Mouse (Mus musculus): ENCODE data around the gene Sorcs2. TPM values are rescaled to one million over a fixed set of nuclear protein-coding genes. Genes with fewer than 3 reads are reported as not detected.

Gene Sorcs2
- polyA plus RNA-seq, 1 experiment: 2.5 TPM

DNA sequence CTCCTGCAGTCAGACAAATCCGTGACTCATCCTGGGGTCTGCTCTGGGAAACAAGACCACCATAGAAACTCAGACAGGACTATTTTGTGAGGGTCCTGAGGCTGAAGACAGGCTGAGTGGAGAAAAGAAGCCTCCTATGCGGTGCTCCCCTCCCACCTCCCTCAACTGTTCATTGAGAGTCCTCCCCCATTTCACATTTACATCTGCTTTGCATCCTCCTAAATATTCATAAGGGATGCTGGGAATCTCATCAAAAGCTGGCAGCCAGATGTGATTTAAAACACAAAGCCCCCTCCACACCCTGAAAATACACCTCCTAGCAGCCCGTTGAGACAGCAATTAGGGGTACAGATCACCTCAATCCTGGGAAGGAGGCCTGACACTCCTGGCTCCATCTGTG is 58.7 kb downstream of the Sorcs2 start:
- Histone ChIP-seq H3K27ac (ENCODE audit: control insufficient read depth, insufficient read depth, low read depth, low read length, poor library complexity) (no peak overlapping the region), H3K4me1 (ENCODE audit: control insufficient read depth, insufficient read depth, low read length) (no peaks in the 10 kb centered on the region; the same call in 1 of the 2 replicates)
- 72% methylated on average over 3 of the region's 3 CpGs for WGBS

DNA sequence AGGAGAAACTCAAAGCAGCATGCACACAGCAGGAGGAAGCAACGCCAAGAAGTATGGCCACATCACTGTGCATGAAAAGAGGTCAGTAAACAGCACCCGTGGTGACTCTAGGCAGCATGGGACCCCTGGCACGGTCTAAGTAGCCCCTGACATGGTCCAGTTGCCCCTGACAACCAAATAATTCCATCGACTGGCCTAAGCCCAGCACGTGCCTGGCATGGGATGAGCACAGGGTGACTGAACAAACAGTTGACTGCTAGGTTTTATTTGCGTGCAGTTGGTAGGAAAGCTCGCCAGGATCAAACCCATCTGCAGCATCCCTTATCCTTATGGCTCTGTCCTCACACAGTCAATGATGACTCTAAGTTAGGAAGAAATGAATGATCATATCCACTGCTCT is 61.7 kb downstream of the Sorcs2 start:
- H3K4me1 ChIP-seq (ENCODE audit: control insufficient read depth, insufficient read depth, low read length): no peaks in the 10 kb centered on the region
- no peak overlapping the region for H3K4me3 ChIP-seq (replicated peaks; ENCODE audit: control insufficient read depth, low read depth, low read length)
- TF ChIP-seq POLR2A (IDR thresholded peaks at IDR 0.05; ENCODE audit: borderline replicate concordance, control insufficient read depth, low read depth, low read length) (no peak), CTCF (IDR thresholded peaks at IDR 0.05; ENCODE audit: control insufficient read depth, insufficient read depth, low read length) (no peak)
- 71% methylated on average over 7 of the region's 7 CpGs for WGBS
- no peak overlapping the region for H3K27ac ChIP-seq (ENCODE audit: control insufficient read depth, insufficient read depth, low read depth, low read length, poor library complexity)

More for the DNA sequence above, 58.7 kb downstream of the Sorcs2 start:
- no peak overlapping the region for H3K4me3 ChIP-seq (replicated peaks; ENCODE audit: control insufficient read depth, low read depth, low read length)
- no peak for TF ChIP-seq POLR2A (IDR thresholded peaks at IDR 0.05; ENCODE audit: borderline replicate concordance, control insufficient read depth, low read depth, low read length)
- no peak for TF ChIP-seq CTCF (IDR thresholded peaks at IDR 0.05; ENCODE audit: control insufficient read depth, insufficient read depth, low read length)

DNA sequence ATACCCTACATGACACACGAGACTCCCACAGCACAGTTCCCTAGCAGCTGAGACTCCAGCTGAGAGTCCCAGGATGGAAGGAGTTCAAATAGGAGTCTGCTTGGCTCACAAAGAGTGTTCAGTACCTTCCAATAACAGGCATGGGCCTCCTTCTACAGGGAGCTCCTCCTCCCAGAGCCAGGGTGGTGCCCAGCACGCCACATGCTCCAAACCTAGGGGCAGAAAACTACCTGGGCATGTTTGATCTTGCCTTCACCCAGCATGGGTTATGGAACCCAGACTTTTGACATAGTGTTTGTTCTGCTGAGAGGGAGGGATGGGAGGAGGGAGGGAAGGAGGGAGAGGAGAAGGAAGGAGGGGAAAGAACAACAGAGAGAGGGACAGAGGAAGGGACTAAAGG is 62.3 kb downstream of the Sorcs2 start:
- 62% methylated on average over 2 of the region's 2 CpGs for WGBS
- H3K27ac ChIP-seq (ENCODE audit: control insufficient read depth, insufficient read depth, low read depth, low read length, poor library complexity): no peak overlapping the region
- TF ChIP-seq CTCF (IDR thresholded peaks at IDR 0.05; ENCODE audit: control insufficient read depth, insufficient read depth, low read length): no peak
- no peak for TF ChIP-seq POLR2A (IDR thresholded peaks at IDR 0.05; ENCODE audit: borderline replicate concordance, control insufficient read depth, low read depth, low read length)
- H3K4me3 ChIP-seq (replicated peaks; ENCODE audit: control insufficient read depth, low read depth, low read length): no peak overlapping the region
- no peaks in the 10 kb centered on the region for H3K4me1 ChIP-seq (ENCODE audit: control insufficient read depth, insufficient read depth, low read length)

DNA sequence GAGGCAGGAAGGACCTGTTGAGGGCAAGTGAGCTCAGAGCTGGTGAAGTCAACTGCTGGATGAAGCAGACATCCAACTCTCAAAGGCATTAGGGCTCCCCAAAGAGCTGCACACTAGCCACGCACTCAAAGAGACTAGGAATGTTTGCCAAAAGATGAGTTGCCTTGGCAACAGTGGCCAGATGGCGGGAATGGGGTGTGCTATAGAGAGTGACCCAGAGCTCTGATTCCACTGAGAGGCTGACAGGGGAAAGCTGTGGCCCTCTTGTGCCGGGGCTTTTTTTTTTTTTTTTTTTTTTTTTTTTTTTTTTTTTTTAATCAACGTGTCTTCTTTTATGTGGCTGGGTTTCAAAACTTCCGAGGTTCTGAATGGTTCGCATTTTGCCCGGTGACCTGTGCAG is 63.7 kb downstream of the Sorcs2 start:
- no peaks in the 10 kb centered on the region for H3K4me1 ChIP-seq (ENCODE audit: control insufficient read depth, insufficient read depth, low read length)
- H3K4me3 ChIP-seq (replicated peaks; ENCODE audit: control insufficient read depth, low read depth, low read length): no peak overlapping the region
- 67% methylated on average over 7 of the region's 7 CpGs for WGBS
- H3K27ac ChIP-seq (ENCODE audit: control insufficient read depth, insufficient read depth, low read depth, low read length, poor library complexity): no peak overlapping the region
- TF ChIP-seq POLR2A (IDR thresholded peaks at IDR 0.05; ENCODE audit: borderline replicate concordance, control insufficient read depth, low read depth, low read length) (no peak), CTCF (IDR thresholded peaks at IDR 0.05; ENCODE audit: control insufficient read depth, insufficient read depth, low read length) (no peak)

DNA sequence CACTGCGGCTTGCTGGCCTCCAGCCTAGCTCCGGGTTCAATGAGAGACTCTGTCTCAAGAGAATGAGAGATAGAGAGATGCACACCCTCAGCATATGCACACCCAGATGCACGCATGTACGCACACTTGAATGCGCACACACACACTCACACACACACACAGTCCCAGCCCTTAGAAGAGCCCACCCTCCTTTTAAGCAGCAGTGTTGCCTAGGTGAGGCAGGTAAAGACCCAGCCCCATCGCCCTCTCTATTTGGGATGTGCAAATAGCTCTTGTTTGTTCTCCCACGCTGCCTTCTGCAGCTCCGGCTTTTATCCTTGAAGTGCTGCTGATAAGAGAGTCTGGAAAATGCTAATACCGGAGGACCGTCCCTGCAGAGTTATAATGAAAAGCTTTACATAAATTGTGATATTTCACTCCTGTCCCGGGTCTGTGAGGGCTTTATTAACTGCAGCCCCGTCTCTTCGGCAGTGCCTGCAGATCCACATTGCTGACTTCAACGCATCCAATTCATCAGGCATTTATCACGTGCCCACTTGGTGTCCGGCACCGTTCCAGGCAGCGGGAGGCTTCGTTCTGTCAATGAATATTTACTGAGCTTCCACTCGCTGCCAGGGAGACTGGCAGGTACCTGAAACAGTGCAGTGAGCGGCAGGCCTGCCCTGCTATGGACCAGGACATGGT is 67.3 kb downstream of the Sorcs2 start:
- no peaks in the 10 kb centered on the region for H3K4me1 ChIP-seq (ENCODE audit: control insufficient read depth, insufficient read depth, low read length)
- TF ChIP-seq POLR2A (IDR thresholded peaks at IDR 0.05; ENCODE audit: borderline replicate concordance, control insufficient read depth, low read depth, low read length): no peak
- no peak for TF ChIP-seq CTCF (IDR thresholded peaks at IDR 0.05; ENCODE audit: control insufficient read depth, insufficient read depth, low read length)
- no peak overlapping the region for H3K27ac ChIP-seq (ENCODE audit: control insufficient read depth, insufficient read depth, low read depth, low read length, poor library complexity)
- 86% methylated on average over 21 of the region's 21 CpGs for WGBS
- no peak overlapping the region for H3K4me3 ChIP-seq (replicated peaks; ENCODE audit: control insufficient read depth, low read depth, low read length)

DNA sequence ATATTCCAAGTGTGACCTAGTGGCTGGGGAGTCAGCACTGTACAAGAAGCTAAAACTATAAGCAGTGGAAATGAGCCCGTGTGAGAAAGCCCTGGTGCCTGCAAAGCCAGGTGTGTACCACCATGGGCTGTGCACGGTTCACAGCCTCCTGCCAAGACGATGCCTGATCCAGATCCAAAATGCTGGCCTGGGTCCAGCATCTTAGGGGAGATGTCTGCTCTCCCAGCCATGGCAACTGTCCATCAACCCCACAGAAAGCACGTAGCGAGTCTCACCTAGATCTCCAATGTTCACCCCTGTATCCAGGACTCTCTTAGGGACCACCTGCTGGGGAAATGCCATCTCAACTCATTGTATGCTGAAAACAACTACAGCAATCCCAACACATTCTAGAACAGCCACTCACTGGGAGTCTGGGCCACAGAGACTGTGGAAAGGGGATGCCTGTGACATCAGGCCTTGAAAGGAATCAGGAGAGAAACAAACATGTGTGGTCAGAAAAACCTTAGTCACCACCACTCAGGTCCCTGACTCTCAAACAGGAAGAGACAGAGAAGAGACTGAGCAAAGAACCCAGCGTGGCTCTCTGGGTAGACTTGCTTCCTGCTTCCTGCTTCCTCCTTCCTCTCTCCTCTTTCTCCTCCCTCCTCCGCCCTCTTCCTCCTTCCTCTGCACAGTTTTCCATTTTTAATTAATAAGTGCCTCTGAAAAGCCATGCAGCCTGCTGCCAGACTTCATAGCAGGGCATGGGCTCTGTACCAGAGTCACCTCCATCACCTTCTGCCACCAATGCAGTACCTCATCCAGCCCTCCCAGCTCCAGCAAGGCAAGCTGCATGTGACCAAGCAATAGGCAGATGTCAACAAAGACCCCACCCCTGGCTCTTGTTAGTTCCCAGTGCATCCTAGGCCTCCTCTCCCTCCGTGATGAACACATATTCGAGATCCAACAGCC is 71.6 kb downstream of the Sorcs2 start:
- Histone ChIP-seq H3K27ac (ENCODE audit: control insufficient read depth, insufficient read depth, low read depth, low read length, poor library complexity) (no peak overlapping the region), H3K4me1 (ENCODE audit: control insufficient read depth, insufficient read depth, low read length) (no peaks in the 10 kb centered on the region), H3K4me3 (replicated peaks; ENCODE audit: control insufficient read depth, low read depth, low read length) (no peak overlapping the region)
- 62% methylated on average over 9 of the region's 9 CpGs for WGBS
- TF ChIP-seq CTCF (IDR thresholded peaks at IDR 0.05; ENCODE audit: control insufficient read depth, insufficient read depth, low read length): no peak
- TF ChIP-seq POLR2A (IDR thresholded peaks at IDR 0.05; ENCODE audit: borderline replicate concordance, control insufficient read depth, low read depth, low read length): no peak

DNA sequence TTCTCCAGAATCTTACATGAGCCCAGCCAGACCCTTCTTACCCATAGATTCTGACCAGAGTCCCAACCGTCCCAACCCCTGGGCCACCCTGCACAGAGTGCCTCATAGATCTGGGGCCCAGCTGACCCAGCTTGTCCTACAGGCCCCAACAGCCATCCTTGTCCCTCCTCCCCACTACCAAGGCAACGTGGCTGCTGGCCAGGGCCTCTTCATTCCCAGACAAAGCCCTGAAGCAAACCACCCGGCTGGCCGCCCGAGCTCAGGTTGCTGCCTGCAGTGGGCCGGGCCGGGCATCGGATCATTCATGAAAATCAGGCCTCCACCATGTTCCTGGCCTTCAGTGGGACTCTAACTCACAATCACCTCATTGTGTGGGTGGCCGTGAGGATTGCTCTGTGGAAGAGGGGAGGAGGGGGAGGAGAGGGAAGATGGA is 73.8 kb downstream of the Sorcs2 start:
- 83% methylated on average over 9 of the region's 9 CpGs for WGBS
- H3K4me3 ChIP-seq (replicated peaks; ENCODE audit: control insufficient read depth, low read depth, low read length): no peak overlapping the region

DNA sequence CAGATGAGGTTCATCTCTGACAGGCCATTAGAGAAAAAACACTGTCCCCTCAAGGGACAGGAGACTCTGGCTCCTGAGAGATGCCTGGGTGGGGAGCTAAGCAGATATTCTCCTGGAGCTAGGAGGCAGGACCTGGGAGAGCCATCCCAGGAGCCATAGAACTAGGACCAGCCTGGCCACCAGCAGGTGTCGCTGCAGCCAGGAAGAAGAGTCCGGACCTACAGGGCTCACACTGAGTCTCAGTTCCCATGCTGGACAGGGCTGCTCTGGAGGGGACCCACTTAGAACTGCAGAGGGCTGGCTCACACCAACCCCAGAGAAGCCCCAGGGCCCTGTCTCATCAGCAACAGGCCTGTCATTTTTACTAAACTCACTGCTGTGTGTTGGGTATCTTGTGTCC is 74.4 kb downstream of the Sorcs2 start:
- no peaks in the 10 kb centered on the region for H3K4me1 ChIP-seq (ENCODE audit: control insufficient read depth, insufficient read depth, low read length)
- no peak overlapping the region for H3K4me3 ChIP-seq (replicated peaks; ENCODE audit: control insufficient read depth, low read depth, low read length)
- TF ChIP-seq CTCF (IDR thresholded peaks at IDR 0.05; ENCODE audit: control insufficient read depth, insufficient read depth, low read length): peak; percentile 86
- no peak for TF ChIP-seq POLR2A (IDR thresholded peaks at IDR 0.05; ENCODE audit: borderline replicate concordance, control insufficient read depth, low read depth, low read length)
- WGBS: 0% methylated on average over 2 of the region's 2 CpGs
- H3K27ac ChIP-seq (ENCODE audit: control insufficient read depth, insufficient read depth, low read depth, low read length, poor library complexity): no peak overlapping the region

More for the DNA sequence above, 73.8 kb downstream of the Sorcs2 start:
- no peak for TF ChIP-seq CTCF (IDR thresholded peaks at IDR 0.05; ENCODE audit: control insufficient read depth, insufficient read depth, low read length)
- TF ChIP-seq POLR2A (IDR thresholded peaks at IDR 0.05; ENCODE audit: borderline replicate concordance, control insufficient read depth, low read depth, low read length): no peak
- Histone ChIP-seq H3K4me1 (ENCODE audit: control insufficient read depth, insufficient read depth, low read length) (no peaks in the 10 kb centered on the region), H3K27ac (ENCODE audit: control insufficient read depth, insufficient read depth, low read depth, low read length, poor library complexity) (no peak overlapping the region)
